Mouse (Mus musculus) midbrain, embryonic 12.5 days (tissue): ENCODE results near the gene Tmem167b. TPM values are rescaled to one million over a fixed set of nuclear protein-coding genes. Genes with fewer than 3 reads are reported as not detected.
"Not testable (repeated sequence)": the region's sequence is repeated elsewhere in the genome, so short reads cannot be mapped to it uniquely, and the experiment has no call there.

Source experiments
- ATAC-seq: fragments of 200-750 bp; cut with Nextera tagmentation; 2 replicates; pipeline ENCODE4 v1.8.0; 2017; ENCODE audit warnings: low read depth, moderate TSS enrichment, moderate library complexity; ENCODE audit not compliant: low FRiP score
- H3K27ac ChIP-seq: fragments of 300-500 bp; sonication (generic); replicated peaks from 2 replicates; pipeline ENCODE4 v1.5.1; 2016; ENCODE audit warnings: mild to moderate bottlenecking
- H3K27me3 ChIP-seq: fragments of 300-500 bp; sonication (generic); 2 replicates; pipeline ENCODE4 v1.6.1; 2016; ENCODE audit warnings: mild to moderate bottlenecking
- H3K36me3 ChIP-seq: fragments of 300-500 bp; sonication (generic); 2 replicates; pipeline ENCODE4 v1.6.1; 2016
- H3K4me1 ChIP-seq: fragments of 300-500 bp; sonication (generic); 2 replicates; pipeline ENCODE4 v1.6.1; 2016
- H3K4me2 ChIP-seq: fragments of 300-500 bp; sonication (generic); replicated peaks from 2 replicates; pipeline ENCODE4 v1.6.1; 2016; ENCODE audit warnings: mild to moderate bottlenecking, moderate library complexity
- H3K4me3 ChIP-seq: fragments of 300-500 bp; sonication (generic); 2 replicates; pipeline ENCODE4 v1.5.1; 2016; ENCODE audit warnings: mild to moderate bottlenecking
- H3K9ac ChIP-seq: fragments of 300-500 bp; sonication (generic); replicated peaks from 2 replicates; pipeline ENCODE4 v1.6.1; 2016; ENCODE audit warnings: mild to moderate bottlenecking, moderate library complexity
- H3K9me3 ChIP-seq: fragments of 300-500 bp; sonication (generic); 2 replicates; pipeline ENCODE4 v1.6.1; 2016; ENCODE audit warnings: mild to moderate bottlenecking
- WGBS: fragments of 180-500 bp; shearing (Covaris S2); methylation state at CpG from one replicate; pipeline ENCODE4 v1.1.7; 2016; 5-methylcytosine and 5-hydroxymethylcytosine counted together
- polyA plus RNA-seq: library from polyadenylated mRNA; unstranded; fragments of >200 nt; fragmentation: Nextera tagmentation; extraction: Ambion mirVana; gene quantifications from 2 replicates; pipeline ENCODE4 v1.2.1, GENCODE M21; 2016

The Tmem167b gene
- polyA plus RNA-seq, 1 experiment from 2014 or later = 66.4 TPM

GRCm38 (mm10) chr3:108569636-108570035, 7.4 kb upstream of the Tmem167b start:
- H3K9ac ChIP-seq, H3K36me3 ChIP-seq, ATAC-seq, H3K4me3 ChIP-seq, H3K27me3 ChIP-seq, H3K9me3 ChIP-seq, H3K4me2 ChIP-seq: not testable (repeated sequence)
- Histone ChIP-seq H3K27ac (peak overlapping the region; percentile 42; the same call in 1 of the 2 replicates), H3K4me1 (peaks cover 35% of the 10 kb centered on the region)
- WGBS = 48% methylated on average over 3 of the region's 3 CpGs

GRCm38 (mm10) chr3:108567990-108568877, 6.0 kb upstream of the Tmem167b start:
- peak; percentile 76 for ATAC-seq
- H3K4me2 ChIP-seq = peak overlapping the region; percentile 12; the same call in 1 of the 2 replicates
- no peaks in the 10 kb centered on the region for H3K9me3 ChIP-seq
- peak overlapping the region; percentile 81 for H3K27ac ChIP-seq
- no peaks in the 10 kb centered on the region for H3K27me3 ChIP-seq
- peaks cover 26% of the 10 kb centered on the region for H3K4me1 ChIP-seq
- no peaks in the 10 kb centered on the region for H3K36me3 ChIP-seq
- WGBS = 15% methylated on average over 15 of the region's 15 CpGs
- no peak overlapping the region for H3K4me3 ChIP-seq
- H3K9ac ChIP-seq = 0 out of 2 replicates have a peak overlapping the region, but pooled peaks have one; percentile 3

GRCm38 (mm10) chr3:108563309-108563708, 1.0 kb upstream of the Tmem167b start:
- ATAC-seq = no peak
- Histone ChIP-seq H3K36me3 (peaks cover 20% of the 10 kb centered on the region), H3K27me3 (no peaks in the 10 kb centered on the region), H3K4me1 (peaks cover 23% of the 10 kb centered on the region), H3K9ac (no peak overlapping the region), H3K27ac (peak overlapping the region; percentile 90), H3K4me3 (peak overlapping the region; percentile 91; the same call in 1 of the 2 replicates), H3K9me3 (no peaks in the 10 kb centered on the region), H3K4me2 (peak overlapping the region; percentile 73)
- 6% methylated on average over 4 of the region's 4 CpGs for WGBS

GRCm38 (mm10) chr3:108562777-108563271, 558 bp upstream of the Tmem167b start:
- peak; percentile 56 for ATAC-seq
- 18% methylated on average over 15 of the region's 15 CpGs for WGBS
- H3K27me3 ChIP-seq = no peaks in the 10 kb centered on the region
- H3K9ac ChIP-seq = peak overlapping the region; percentile 25; the same call in 1 of the 2 replicates
- peak overlapping the region; percentile 91 for H3K4me3 ChIP-seq
- no peaks in the 10 kb centered on the region for H3K9me3 ChIP-seq
- peaks cover 25% of the 10 kb centered on the region for H3K36me3 ChIP-seq
- peak overlapping the region; percentile 90 for H3K27ac ChIP-seq
- H3K4me2 ChIP-seq = peak overlapping the region; percentile 73
- peaks cover 20% of the 10 kb centered on the region for H3K4me1 ChIP-seq

GRCm38 (mm10) chr3:108557888-108558287, 4.4 kb downstream of the Tmem167b start:
- ATAC-seq = no peak

GRCm38 (mm10) chr3:108554587-108555312, 7.5 kb downstream of the Tmem167b start:
- Histone ChIP-seq H3K4me2 (peak overlapping the region; percentile 73), H3K4me1 (peaks cover 7% of the 10 kb centered on the region; the same call in 1 of the 2 replicates), H3K27me3 (no peaks in the 10 kb centered on the region), H3K9ac (peak overlapping the region; percentile 96), H3K4me3 (peak overlapping the region; percentile 86), H3K27ac (peak overlapping the region; percentile 91), H3K9me3 (no peaks in the 10 kb centered on the region), H3K36me3 (peaks cover 28% of the 10 kb centered on the region)
- ATAC-seq = peak; percentile 96
- WGBS = 20% methylated on average over 20 of the region's 22 CpGs

More at GRCm38 (mm10) chr3:108557888-108558287, 4.4 kb downstream of the Tmem167b start:
- Histone ChIP-seq H3K9ac (no peak overlapping the region), H3K9me3 (no peaks in the 10 kb centered on the region), H3K36me3 (peaks cover 34% of the 10 kb centered on the region), H3K4me2 (no peak overlapping the region), H3K27me3 (no peaks in the 10 kb centered on the region), H3K4me3 (no peak overlapping the region), H3K4me1 (peaks cover 21% of the 10 kb centered on the region), H3K27ac (no peak overlapping the region)
- WGBS = 94% methylated on average over 4 of the region's 4 CpGs

GRCm38 (mm10) chr3:108554111-108554561, 8.1 kb downstream of the Tmem167b start:
- peak overlapping the region; percentile 91 for H3K27ac ChIP-seq
- peak overlapping the region; percentile 96 for H3K9ac ChIP-seq
- H3K4me2 ChIP-seq = peak overlapping the region; percentile 73
- peaks cover 23% of the 10 kb centered on the region for H3K36me3 ChIP-seq
- WGBS = under 1% methylated on average over 41 of the region's 42 CpGs
- peak overlapping the region; percentile 86 for H3K4me3 ChIP-seq
- no peaks in the 10 kb centered on the region for H3K9me3 ChIP-seq
- H3K4me1 ChIP-seq = peaks cover 7% of the 10 kb centered on the region; the same call in 1 of the 2 replicates
- H3K27me3 ChIP-seq = no peaks in the 10 kb centered on the region
- peak; percentile 81 for ATAC-seq

GRCm38 (mm10) chr3:108542299-108542698, 20.0 kb downstream of the Tmem167b start:
- Histone ChIP-seq H3K27me3 (no peaks in the 10 kb centered on the region), H3K36me3 (no peaks in the 10 kb centered on the region), H3K27ac (no peak overlapping the region), H3K4me3 (no peak overlapping the region), H3K4me1 (0 out of 2 replicates have a peak, but pooled peaks cover 2% of the 10 kb centered on the region), H3K9me3 (no peaks in the 10 kb centered on the region), H3K4me2 (no peak overlapping the region), H3K9ac (no peak overlapping the region)
- no peak for ATAC-seq
- WGBS = 85% methylated on average over 11 of the region's 11 CpGs

- H3K27ac ChIP-seq = no peak overlapping the region
- H3K27me3 ChIP-seq = peaks cover 17% of the 10 kb centered on the region
- H3K36me3 ChIP-seq = no peaks in the 10 kb centered on the region
- peak; percentile 73 for ATAC-seq
- no peak overlapping the region for H3K9ac ChIP-seq
- H3K4me2 ChIP-seq = peak overlapping the region; percentile 97
- peak overlapping the region; percentile 21 for H3K4me3 ChIP-seq
- WGBS = 5% methylated on average over 17 of the region's 17 CpGs
- peaks cover 8% of the 10 kb centered on the region; the same call in 1 of the 2 replicates for H3K4me1 ChIP-seq
- no peaks in the 10 kb centered on the region for H3K9me3 ChIP-seq
Observed at GRCm38 (mm10) chr3:108537303-108537702, 25.0 kb downstream of the Tmem167b start.

GRCm38 (mm10) chr3:108536517-108537260, 25.6 kb downstream of the Tmem167b start, which contains the start of gene 5330417C22Rik:
Gene 5330417C22Rik, minus strand, starts transcription at chr3:108536536.
- WGBS = under 1% methylated on average over 35 of the region's 35 CpGs
- Histone ChIP-seq H3K9me3 (no peaks in the 10 kb centered on the region), H3K27ac (0 out of 2 replicates have a peak within 1 kb of the TSS, but pooled peaks have one; percentile 42), H3K4me3 (peak within 1 kb of the TSS; percentile 54), H3K36me3 (no peaks in the 10 kb centered on the region), H3K9ac (peak within 1 kb of the TSS; percentile 54; the same call in 1 of the 2 replicates), H3K4me2 (peak within 1 kb of the TSS; percentile 97), H3K27me3 (peaks cover 17% of the 10 kb centered on the region), H3K4me1 (peaks cover 8% of the 10 kb centered on the region; the same call in 1 of the 2 replicates)
- ATAC-seq = peak; percentile 88
